Mouse (Mus musculus) liver, embryonic 11.5 days (tissue): ENCODE measurements at regions not wholly inside any gene's neighbourhood (a gene's known extent, or its start where the extent isn't known, plus 50 kb on each side); places are given as distances from the start of the nearest gene placed in this dataset.

Experiments used
- ATAC-seq: fragments of 200-750 bp; cut with Nextera tagmentation; replicated peaks from 2 replicates; pipeline ENCODE4 v1.8.0; 2017; ENCODE audit warnings: moderate number of reproducible peaks, mild to moderate bottlenecking, moderate TSS enrichment, moderate library complexity; ENCODE audit not compliant: low FRiP score
- DNase-seq: peaks from one replicate; pipeline ENCODE4 v3.0.0-alpha.2; 2017; ENCODE audit warnings: low spot score
- H3K27ac ChIP-seq: fragments of 300-500 bp; sonication (generic); 2 replicates; pipeline ENCODE4 v1.5.1; 2014; ENCODE audit warnings: mild to moderate bottlenecking, low read depth, low read length, control low read depth
- H3K27me3 ChIP-seq: fragments of 300-500 bp; sonication (generic); replicated peaks from 2 replicates; pipeline ENCODE4 v1.6.1; 2014; ENCODE audit warnings: low read length, mixed read lengths; ENCODE audit not compliant: control insufficient read depth, insufficient read depth
- H3K36me3 ChIP-seq: fragments of 300-500 bp; sonication (generic); 2 replicates; pipeline ENCODE4 v1.6.1; 2014; ENCODE audit warnings: mild to moderate bottlenecking, low read length, moderate library complexity, mixed read lengths; ENCODE audit not compliant: control insufficient read depth, insufficient read depth
- H3K4me1 ChIP-seq: fragments of 300-500 bp; sonication (generic); replicated peaks from 2 replicates; pipeline ENCODE4 v1.6.1; 2014; ENCODE audit warnings: low read length, mixed read lengths; ENCODE audit not compliant: control insufficient read depth, insufficient read depth
- H3K4me2 ChIP-seq: fragments of 300-500 bp; sonication (generic); 2 replicates; pipeline ENCODE4 v1.6.1; 2014; ENCODE audit warnings: mild to moderate bottlenecking, control low read depth, moderate library complexity
- H3K4me3 ChIP-seq: fragments of 300-500 bp; sonication (generic); 2 replicates; pipeline ENCODE4 v1.5.1; 2014; ENCODE audit warnings: low read depth, low read length, control low read depth
- H3K9ac ChIP-seq: fragments of 300-500 bp; sonication (generic); 2 replicates; pipeline ENCODE4 v1.6.1; 2014; ENCODE audit warnings: low read depth, low read length, control low read depth
- H3K9me3 ChIP-seq: fragments of 300-500 bp; sonication (generic); 2 replicates; pipeline ENCODE4 v1.6.1; 2016; ENCODE audit warnings: low read length, inconsistent platforms, mixed read lengths; ENCODE audit not compliant: control insufficient read depth
- WGBS: fragments of 180-500 bp; shearing (Covaris S2); extraction: QIAGEN DNeasy Blood & Tissue Kit; methylation state at CpG from one replicate; pipeline ENCODE4 v1.1.7; 2014; 5-methylcytosine and 5-hydroxymethylcytosine counted together

DNA sequence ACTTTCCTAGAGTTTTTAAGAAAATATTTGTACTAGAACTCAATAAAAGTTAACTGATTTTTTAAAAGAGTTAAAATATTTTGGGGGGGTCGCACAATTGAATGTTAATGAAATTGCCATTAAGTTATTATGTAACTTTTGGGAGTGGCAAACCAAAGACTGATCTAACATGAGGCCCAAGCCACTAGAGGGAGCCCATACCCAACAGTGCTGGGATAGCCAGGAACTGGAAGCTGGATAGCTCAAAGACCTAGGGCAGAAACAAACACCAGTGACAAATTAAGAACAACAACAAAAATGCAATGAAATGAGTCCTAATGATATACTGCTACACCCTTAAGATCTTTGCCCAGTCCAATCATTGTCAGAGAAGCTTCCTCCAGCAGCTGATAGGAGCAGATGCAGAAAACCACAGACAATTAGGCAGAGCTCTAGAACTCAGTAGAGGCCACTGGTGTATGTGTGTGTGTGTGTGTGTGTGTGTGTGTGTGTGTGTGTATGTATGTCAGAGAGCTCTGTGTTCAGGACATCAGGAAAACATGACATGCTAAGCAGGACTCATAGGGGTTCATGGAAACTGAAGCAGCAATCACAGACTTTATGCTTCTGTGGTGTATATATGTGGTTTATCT lies 1052.6 kb upstream of the Adgrl4 start:
- no peak overlapping the region for H3K9ac ChIP-seq
- H3K27me3 ChIP-seq = no peaks in the 10 kb centered on the region
- H3K4me3 ChIP-seq = no peak overlapping the region
- no peak overlapping the region for H3K27ac ChIP-seq
- H3K4me1 ChIP-seq = no peaks in the 10 kb centered on the region
- 19% methylated on average over 1 of the region's 1 CpGs for WGBS
- ATAC-seq = no peak
- no peaks in the 10 kb centered on the region for H3K9me3 ChIP-seq
- H3K4me2 ChIP-seq = no peak overlapping the region
- no peak for DNase-seq
- no peaks in the 10 kb centered on the region for H3K36me3 ChIP-seq

DNA sequence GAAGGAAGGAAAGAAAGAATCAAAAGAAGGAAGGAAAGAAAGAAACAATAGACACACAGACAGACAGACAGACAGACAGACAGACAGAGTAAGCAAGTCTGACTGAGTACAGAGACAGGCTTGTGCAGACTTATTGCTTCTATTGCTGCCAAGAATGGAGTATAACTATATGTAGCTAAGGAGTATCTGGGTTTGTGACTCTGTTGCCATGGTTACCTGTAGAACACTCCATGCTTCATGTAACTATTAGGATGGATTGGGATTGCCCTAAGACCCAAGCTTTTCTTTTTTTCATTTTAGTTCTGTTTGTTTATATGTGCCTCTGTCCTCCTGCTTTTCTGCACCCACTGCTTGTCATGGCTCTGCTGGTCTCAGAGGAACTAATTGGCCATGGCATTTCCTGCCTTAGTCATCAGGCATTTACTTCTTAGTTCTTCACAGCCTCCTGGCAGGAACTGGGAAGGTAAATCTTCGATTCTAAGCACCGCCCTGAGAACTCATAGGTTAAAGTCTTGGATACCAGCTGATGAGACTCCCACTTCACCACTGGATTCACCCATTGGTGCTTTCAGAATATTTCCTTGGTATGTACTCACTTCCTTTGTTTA lies 1035.9 kb upstream of the Adgrl4 start:
- 74% methylated on average over 2 of the region's 2 CpGs for WGBS
- H3K27ac ChIP-seq = no peak overlapping the region
- no peaks in the 10 kb centered on the region for H3K27me3 ChIP-seq
- ATAC-seq (no peak), DNase-seq (no peak)
- H3K9ac ChIP-seq = no peak overlapping the region
- no peak overlapping the region for H3K4me2 ChIP-seq
- H3K9me3 ChIP-seq = no peaks in the 10 kb centered on the region
- H3K36me3 ChIP-seq = no peaks in the 10 kb centered on the region
- H3K4me3 ChIP-seq = no peak overlapping the region
- H3K4me1 ChIP-seq = no peaks in the 10 kb centered on the region

- Histone ChIP-seq H3K4me2 (no peak overlapping the region), H3K9ac (no peak overlapping the region), H3K9me3 (no peaks in the 10 kb centered on the region), H3K27ac (no peak overlapping the region), H3K36me3 (no peaks in the 10 kb centered on the region), H3K4me3 (no peak overlapping the region), H3K4me1 (no peaks in the 10 kb centered on the region), H3K27me3 (no peaks in the 10 kb centered on the region)
- DNase-seq (no peak), ATAC-seq (no peak)
- WGBS = 87% methylated on average over 6 of the region's 6 CpGs
Measured at GRCm38 (mm10) chr3:150406086-150406485, 1031.6 kb upstream of the Adgrl4 start.

GRCm38 (mm10) chr3:150415277-150415676 lies 1022.4 kb upstream of the Adgrl4 start:
- no peak overlapping the region for H3K4me3 ChIP-seq
- no peaks in the 10 kb centered on the region for H3K4me1 ChIP-seq
- H3K4me2 ChIP-seq = no peak overlapping the region
- WGBS = 86% methylated on average over 2 of the region's 2 CpGs
- no peak overlapping the region for H3K9ac ChIP-seq
- no peaks in the 10 kb centered on the region for H3K27me3 ChIP-seq
- ATAC-seq = no peak
- DNase-seq = no peak
- no peaks in the 10 kb centered on the region for H3K36me3 ChIP-seq
- H3K27ac ChIP-seq = no peak overlapping the region
- H3K9me3 ChIP-seq = no peaks in the 10 kb centered on the region

DNA sequence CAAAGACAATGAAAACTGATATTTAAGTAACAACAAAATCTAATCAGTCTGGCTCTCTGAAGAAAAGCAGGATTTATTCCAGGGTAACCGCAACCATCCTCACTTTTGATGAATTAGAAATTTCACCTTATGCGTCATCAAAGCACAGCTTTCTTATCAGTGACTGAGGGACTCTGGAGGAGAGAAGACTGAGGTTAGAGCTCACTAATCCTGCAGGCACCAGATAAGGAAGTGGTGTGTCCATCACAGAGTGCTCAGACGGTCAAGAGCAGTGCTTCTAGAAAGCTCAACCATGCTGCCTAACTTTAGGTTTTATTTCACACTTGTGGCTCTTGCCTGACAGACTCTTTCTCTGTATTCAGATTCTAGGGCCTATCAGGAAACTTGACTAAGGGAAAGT lies 1021.2 kb upstream of the Adgrl4 start:
- 18% methylated on average over 3 of the region's 3 CpGs for WGBS
- H3K9me3 ChIP-seq = no peaks in the 10 kb centered on the region

DNA sequence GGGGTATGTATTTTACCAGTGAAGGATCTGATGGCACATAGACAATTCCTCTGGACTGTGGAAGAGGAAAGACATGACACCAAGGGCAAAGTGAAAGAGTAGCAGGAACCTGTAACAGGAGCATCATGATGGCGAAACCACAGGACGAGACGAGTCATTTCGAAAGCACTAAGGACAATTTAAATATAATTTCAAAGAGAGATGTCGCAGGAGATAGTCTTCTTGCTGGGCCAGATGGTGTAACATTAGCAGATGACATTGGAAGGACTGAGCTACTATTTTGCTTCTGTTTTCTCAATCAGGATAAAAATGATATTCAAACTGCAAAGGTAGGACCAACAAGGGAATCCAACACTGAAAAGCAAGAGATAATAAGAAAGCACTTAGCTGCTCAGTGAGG lies 1009.7 kb upstream of the Adgrl4 start:
- Histone ChIP-seq H3K9ac (no peak overlapping the region), H3K36me3 (no peaks in the 10 kb centered on the region), H3K4me1 (no peaks in the 10 kb centered on the region), H3K9me3 (no peaks in the 10 kb centered on the region), H3K27me3 (no peaks in the 10 kb centered on the region), H3K4me2 (no peak overlapping the region), H3K27ac (no peak overlapping the region), H3K4me3 (no peak overlapping the region)
- ATAC-seq (no peak), DNase-seq (no peak)
- 83% methylated on average over 5 of the region's 5 CpGs for WGBS

More for the DNA sequence above, 1021.2 kb upstream of the Adgrl4 start:
- no peaks in the 10 kb centered on the region for H3K4me1 ChIP-seq
- no peak overlapping the region for H3K4me3 ChIP-seq
- H3K27ac ChIP-seq = no peak overlapping the region
- DNase-seq (no peak), ATAC-seq (no peak)
- H3K36me3 ChIP-seq = no peaks in the 10 kb centered on the region
- H3K27me3 ChIP-seq = no peaks in the 10 kb centered on the region
- no peak overlapping the region for H3K4me2 ChIP-seq
- no peak overlapping the region for H3K9ac ChIP-seq

DNA sequence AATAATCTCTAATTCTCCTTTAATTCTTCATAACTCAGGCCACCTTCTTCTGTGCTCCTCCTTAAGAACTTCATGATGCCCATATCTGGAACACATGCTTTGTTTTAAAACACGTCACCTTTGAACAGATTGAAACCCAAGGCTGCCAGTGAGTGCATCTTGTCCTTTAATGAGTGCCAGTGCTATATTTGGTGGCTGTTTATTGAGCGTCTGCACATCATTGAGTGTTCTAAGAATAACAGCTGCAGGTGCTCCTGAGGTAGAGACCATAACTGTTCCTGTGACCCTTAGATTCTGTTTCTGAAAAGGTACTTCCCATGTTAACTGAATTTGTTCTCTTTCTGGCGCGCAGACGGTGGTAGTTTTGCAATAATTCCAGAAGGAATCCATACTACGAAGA lies 1006.4 kb upstream of the Adgrl4 start:
- no peak overlapping the region for H3K4me2 ChIP-seq
- H3K36me3 ChIP-seq = no peaks in the 10 kb centered on the region
- 93% methylated on average over 6 of the region's 6 CpGs for WGBS
- ATAC-seq (no peak), DNase-seq (no peak)
- H3K27ac ChIP-seq = no peak overlapping the region
- H3K4me1 ChIP-seq = no peaks in the 10 kb centered on the region
- no peak overlapping the region for H3K9ac ChIP-seq
- no peak overlapping the region for H3K4me3 ChIP-seq
- no peaks in the 10 kb centered on the region for H3K27me3 ChIP-seq
- no peaks in the 10 kb centered on the region for H3K9me3 ChIP-seq

- Histone ChIP-seq H3K4me3 (no peak overlapping the region), H3K4me1 (no peaks in the 10 kb centered on the region), H3K9me3 (no peaks in the 10 kb centered on the region), H3K9ac (no peak overlapping the region), H3K4me2 (no peak overlapping the region), H3K36me3 (no peaks in the 10 kb centered on the region), H3K27me3 (no peaks in the 10 kb centered on the region), H3K27ac (no peak overlapping the region)
- whole genome bisulfite sequencing = 73% methylated on average over 1 of the region's 1 CpGs
- no peak for DNase-seq
- no peak for ATAC-seq
Measured at GRCm38 (mm10) chr3:150435199-150435598, 1002.5 kb upstream of the Adgrl4 start.
